Mouse (Mus musculus): Measurements from ENCODE around the gene Ezr. TPM values are rescaled to one million over a fixed set of nuclear protein-coding genes. Genes with fewer than 3 reads are reported as not detected.
A peak's percentile ranks its signal among the peaks of the same experiment; 100 is the strongest.
"Not testable (repeated sequence)": the region's sequence is repeated elsewhere in the genome, so short reads cannot be mapped to it uniquely, and the experiment has no call there.

Gene Ezr
- total RNA-seq, 1 experiment from 2014 or later = 130 TPM

DNA sequence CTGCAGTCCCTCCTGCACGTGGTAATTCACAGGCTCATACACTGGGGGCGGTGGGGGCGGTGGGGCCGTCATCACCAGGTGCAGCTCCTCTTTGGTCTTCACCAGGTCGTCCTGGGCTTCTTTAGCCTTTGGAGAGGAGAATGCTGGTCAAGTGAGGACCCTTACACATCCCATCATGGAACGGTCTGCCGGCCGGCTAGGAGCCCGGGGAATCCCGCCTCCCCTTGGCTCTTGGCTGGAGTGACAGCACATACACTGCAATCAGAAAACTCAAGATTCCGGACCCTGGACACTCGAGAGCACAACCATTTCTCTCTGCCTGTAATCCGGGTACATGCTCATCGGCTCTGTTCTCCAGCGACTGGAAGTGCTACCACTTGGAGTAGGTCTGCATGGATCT is 42.8 kb downstream of the Ezr start:
- no peak for ATAC-seq (replicated peaks in 1 of 2; ENCODE audit: insufficient read depth in 1 of 2, low FRiP score in 2 of 2, low TSS enrichment in 1 of 2, low read depth in 1 of 2, poor library complexity in 2 of 2, severe bottlenecking in 2 of 2)

DNA sequence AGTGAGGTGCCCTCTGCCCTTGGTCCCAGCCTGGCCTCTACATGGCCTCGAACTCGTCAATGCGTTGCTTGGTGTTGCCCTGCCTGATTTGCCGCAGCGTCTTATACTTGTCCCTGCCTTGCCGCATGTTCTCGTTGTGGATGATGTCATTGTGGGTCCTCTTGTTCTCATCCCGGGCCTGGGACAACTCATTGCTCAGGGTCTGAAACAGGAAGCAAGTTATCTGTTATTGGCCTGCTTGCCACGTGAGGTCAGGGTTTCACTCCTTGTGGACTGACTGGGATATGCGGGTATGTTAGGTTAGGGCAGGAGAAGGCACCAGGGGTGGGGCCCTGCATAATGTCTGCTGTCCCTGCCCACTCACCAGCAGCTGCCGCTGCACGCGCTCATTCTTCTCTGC is 43.3 kb downstream of the Ezr start:
- no peak for ATAC-seq (replicated peaks in 1 of 2; ENCODE audit: insufficient read depth in 1 of 2, low FRiP score in 2 of 2, low TSS enrichment in 1 of 2, low read depth in 1 of 2, poor library complexity in 2 of 2, severe bottlenecking in 2 of 2)

DNA sequence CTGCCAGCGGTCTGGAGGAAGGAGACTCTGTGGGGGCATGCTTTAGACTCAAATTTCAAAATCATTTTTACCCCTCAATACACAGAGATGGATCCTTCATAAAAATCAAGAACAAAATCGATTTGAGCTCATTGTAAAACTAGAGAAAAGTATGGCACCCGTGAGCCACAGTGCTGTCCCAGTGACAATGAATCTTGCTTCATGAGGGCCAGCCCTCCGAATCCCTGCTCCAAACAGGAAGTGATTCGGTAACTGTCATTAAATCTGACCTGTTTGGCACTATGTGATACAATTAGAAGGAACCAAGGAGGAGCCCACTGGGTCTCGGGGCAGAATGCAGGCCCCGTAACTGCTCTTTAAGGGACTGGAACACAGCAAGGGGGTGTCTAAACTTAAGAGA is 43.7 kb downstream of the Ezr start:
- ATAC-seq (replicated peaks in 1 of 2; ENCODE audit: insufficient read depth in 1 of 2, low FRiP score in 2 of 2, low TSS enrichment in 1 of 2, low read depth in 1 of 2, poor library complexity in 2 of 2, severe bottlenecking in 2 of 2) = no peak

DNA sequence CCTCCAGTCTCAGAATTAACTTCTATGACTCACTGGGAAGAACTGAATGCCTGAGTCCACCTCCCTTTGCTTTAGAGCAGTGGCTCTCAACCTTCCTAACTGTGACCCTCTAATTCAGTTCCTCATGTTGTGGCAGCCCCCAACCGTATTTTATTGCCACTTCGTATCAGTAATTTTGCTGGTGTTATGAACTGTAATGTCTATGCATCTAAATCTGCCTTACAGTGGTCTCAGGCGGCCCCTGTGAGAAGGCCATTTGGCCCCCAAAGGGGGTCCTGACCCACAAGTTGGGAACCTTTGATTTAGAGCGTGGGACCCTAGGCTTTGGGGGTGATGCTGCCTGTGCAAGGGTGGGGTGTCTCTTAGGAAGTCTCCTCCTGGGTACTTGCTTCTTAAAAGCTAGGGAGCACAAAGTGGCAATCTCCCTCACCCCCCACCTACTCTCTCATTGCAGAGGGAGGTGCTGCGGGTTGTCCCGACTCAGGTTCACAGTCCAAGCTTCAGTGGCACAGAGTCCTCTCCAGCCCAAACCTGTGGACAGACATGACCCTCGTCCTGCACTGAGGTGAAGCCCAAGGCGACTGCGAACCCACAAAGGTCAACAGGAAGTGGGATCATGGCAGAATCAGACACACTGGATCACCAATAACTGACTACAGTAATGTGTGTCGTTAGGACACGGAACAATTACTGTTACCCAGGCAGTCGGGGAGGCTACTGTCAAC is 45.1 kb downstream of the Ezr start:
- no peak for ATAC-seq (replicated peaks in 1 of 2; ENCODE audit: insufficient read depth in 1 of 2, low FRiP score in 2 of 2, low TSS enrichment in 1 of 2, low read depth in 1 of 2, poor library complexity in 2 of 2, severe bottlenecking in 2 of 2)

DNA sequence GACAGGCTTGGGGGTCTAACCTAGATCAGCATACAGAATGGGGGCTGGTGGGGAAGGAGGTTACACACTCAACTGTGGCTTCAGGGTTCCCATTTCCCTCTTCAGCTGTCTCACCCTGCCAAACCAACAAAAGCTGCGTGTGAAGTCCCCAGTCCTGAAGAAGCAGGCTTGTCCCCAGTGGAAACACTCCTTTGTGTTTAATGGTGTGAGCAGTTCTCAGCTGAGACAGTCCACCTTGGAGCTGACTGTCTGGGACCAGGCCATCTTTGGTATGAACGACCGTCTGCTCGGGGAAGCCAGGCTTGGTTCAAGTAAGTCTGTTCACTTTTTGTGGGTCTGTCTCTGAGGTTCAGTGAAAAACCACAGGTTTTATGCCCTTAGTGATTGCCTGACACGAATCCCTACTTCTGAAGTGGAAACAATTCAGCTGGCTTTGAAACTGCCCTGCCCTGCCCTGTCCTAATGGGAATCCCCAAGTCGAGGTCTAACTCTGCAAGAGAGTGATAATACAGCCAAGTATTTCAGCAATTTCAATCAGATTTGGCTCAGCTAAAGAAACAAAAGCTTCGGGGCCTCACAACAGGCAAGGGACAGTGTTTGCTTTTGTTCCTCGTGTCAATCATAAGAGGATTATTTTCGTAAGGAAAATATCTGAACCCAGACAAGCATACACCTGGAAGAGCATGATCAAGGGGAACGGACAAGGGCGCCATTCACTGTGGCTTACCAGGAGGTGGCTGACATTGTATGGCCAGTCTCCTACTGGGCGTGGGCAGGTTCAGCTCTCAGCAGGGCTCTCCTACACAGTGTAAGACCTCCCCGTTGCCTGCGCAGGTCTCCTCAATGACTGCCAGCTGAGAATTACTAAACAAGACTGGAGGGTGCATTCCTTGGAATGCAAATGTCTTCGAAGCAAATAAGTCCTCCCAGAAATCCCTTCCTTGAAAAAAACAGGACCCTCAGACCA is 46.0 kb downstream of the Ezr start:
- ATAC-seq (replicated peaks in 1 of 2; ENCODE audit: insufficient read depth in 1 of 2, low FRiP score in 2 of 2, low TSS enrichment in 1 of 2, low read depth in 1 of 2, poor library complexity in 2 of 2, severe bottlenecking in 2 of 2) = no peak

DNA sequence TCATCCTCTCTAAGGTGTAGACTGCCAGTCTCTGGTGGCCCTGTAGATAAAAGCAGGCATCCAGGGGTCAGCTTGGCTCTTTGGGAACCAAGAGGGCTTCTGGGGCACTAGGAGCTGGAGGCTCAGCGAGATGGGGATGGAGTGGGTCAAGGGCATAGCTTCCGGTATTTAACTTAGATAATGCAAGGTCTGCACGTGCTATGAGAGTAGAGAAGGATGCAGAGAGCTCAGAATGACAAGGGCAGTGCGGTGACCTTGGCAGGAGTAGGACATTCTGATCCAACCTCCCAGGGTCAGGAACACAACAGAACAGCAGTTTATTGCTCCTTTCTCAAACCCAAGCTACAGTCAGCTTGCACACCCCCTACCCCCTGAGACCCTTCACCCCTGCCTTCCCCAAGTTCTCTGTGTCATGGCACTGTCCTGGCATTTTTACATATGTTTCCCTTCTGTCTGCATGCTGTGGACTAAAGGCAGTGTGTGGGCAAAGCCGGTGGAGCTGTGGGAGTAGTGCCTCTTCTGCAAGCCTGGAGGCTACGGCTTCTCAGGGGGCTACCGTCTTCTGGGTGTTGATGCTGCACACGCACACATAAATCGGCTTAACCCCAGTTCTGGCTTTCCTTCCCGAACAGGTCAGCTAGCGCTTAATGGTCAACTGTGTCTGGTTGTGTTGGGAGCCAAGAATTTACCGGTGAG is 47.7 kb downstream of the Ezr start:
- no peak for ATAC-seq (replicated peaks in 1 of 2; ENCODE audit: insufficient read depth in 1 of 2, low FRiP score in 2 of 2, low TSS enrichment in 1 of 2, low read depth in 1 of 2, poor library complexity in 2 of 2, severe bottlenecking in 2 of 2)

DNA sequence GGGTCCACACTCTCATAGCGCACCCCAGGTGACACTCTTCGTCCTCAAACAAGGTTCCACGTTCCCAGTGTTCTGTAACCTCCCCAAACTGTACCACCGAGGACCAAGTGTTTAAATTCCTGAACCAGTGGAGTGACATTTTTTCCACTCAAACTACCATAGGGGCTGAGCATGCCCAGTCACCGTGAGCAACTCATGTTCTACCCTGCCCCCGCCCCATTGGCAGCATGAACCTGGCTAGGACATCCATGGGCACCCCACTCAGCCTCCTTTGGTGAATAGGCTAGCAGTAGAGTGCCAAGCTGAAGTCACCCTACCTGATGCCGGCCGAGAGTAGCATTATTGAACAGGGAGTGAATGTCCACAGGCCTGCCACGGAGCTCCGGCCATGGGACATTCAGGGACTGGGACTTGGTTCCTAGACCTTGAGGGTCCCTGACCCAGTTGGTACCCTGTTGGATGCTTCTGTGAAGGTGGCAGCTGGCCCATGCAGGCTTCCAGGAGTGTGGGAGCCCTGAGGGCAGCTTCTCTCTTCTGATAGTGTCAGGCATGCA is 49.2 kb downstream of the Ezr start:
- ATAC-seq (replicated peaks in 1 of 2; ENCODE audit: insufficient read depth in 1 of 2, low FRiP score in 2 of 2, low TSS enrichment in 1 of 2, low read depth in 1 of 2, poor library complexity in 2 of 2, severe bottlenecking in 2 of 2) = no peak

DNA sequence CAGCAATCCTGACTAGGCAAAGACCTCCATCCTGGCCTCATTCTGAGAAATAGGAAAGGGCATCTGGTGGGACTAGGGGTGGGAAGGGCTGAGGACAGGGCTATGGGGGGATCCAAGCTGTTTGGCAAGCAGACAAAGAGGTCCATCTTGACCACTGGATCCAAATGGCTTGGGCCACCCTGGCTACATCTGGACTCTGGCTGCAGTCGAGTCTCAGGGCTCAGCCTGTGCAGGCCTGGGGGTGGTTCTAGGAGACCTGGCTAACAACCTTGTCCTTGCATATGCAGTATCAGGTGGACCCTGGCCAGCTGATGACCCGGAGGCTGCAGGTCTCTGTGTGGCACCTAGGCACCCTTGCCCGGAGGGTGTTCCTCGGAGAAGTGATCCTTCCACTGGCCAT is 49.9 kb downstream of the Ezr start:
- ATAC-seq (replicated peaks in 1 of 2; ENCODE audit: insufficient read depth in 1 of 2, low FRiP score in 2 of 2, low TSS enrichment in 1 of 2, low read depth in 1 of 2, poor library complexity in 2 of 2, severe bottlenecking in 2 of 2) = no peak

DNA sequence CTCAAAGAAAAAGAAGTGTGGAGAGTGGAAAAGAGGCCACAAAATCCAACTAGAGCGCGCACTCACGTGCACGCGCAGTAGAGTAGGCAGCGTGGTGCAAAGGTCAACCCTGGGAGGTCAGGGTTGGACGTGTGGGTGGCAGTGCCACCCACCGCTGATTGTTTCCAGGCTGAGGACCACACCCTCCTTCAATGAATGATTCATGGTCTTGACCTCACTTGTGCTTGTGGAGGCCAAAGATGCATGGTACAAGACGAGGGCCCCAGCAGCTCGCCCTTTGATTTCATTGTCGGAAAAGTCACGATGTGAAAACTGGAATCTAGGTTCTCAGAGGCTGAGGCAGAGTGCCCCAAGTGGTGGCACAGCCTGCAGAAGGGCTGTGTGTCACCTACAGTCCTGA is 51.0 kb downstream of the Ezr start:
- no peak for ATAC-seq (replicated peaks in 1 of 2; ENCODE audit: insufficient read depth in 1 of 2, low FRiP score in 2 of 2, low TSS enrichment in 1 of 2, low read depth in 1 of 2, poor library complexity in 2 of 2, severe bottlenecking in 2 of 2)

DNA sequence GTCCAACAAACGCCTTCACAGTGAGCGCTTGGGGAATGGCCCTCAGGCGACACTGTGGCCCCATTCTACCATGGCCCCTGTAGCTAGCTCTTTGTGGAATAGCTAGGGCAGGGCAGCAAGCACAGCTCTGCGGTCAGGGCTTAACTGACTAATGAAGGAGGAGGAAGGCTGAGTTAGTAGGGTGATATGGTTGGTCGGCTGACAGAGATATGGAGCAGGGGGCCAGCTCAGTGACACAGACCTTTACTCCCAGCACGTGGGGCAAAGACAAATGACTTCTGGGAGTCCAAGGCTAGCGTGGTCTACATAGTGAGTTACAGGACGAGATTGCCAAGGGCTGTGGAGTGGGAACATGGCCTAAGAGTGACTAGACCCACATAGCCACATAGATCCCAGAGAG is 51.5 kb downstream of the Ezr start:
- ATAC-seq (replicated peaks in 1 of 2; ENCODE audit: insufficient read depth in 1 of 2, low FRiP score in 2 of 2, low TSS enrichment in 1 of 2, low read depth in 1 of 2, poor library complexity in 2 of 2, severe bottlenecking in 2 of 2) = no peak

DNA sequence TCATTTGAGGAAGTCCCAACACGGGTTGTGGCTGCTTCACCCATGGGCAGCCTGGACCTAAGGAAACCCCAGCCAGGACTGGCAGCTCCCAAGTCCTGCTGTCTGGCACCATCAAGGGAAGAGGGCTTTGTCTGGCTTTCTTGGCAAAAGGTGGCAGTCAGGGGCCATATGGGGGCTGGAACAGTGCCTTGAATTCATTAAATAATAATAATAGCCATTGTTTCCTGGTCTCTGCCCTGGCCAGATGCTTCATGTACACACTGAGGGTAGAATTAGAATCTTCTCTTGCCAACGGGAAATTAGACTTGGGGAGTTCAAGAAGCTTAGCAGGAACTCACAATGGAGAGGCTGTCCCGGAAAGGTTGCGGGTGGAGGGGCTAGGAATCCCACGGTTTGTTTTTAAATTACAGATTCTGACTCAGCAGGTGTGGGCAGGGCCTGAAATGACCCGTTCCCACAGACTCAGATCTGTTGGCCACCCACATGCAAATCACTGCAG is 53.3 kb downstream of the Ezr start:
- peak in 1 of 2 experiments; percentile 32; a peak in 1 of 4 replicates for ATAC-seq (replicated peaks in 1 of 2; ENCODE audit: insufficient read depth in 1 of 2, low FRiP score in 2 of 2, low TSS enrichment in 1 of 2, low read depth in 1 of 2, poor library complexity in 2 of 2, severe bottlenecking in 2 of 2)

DNA sequence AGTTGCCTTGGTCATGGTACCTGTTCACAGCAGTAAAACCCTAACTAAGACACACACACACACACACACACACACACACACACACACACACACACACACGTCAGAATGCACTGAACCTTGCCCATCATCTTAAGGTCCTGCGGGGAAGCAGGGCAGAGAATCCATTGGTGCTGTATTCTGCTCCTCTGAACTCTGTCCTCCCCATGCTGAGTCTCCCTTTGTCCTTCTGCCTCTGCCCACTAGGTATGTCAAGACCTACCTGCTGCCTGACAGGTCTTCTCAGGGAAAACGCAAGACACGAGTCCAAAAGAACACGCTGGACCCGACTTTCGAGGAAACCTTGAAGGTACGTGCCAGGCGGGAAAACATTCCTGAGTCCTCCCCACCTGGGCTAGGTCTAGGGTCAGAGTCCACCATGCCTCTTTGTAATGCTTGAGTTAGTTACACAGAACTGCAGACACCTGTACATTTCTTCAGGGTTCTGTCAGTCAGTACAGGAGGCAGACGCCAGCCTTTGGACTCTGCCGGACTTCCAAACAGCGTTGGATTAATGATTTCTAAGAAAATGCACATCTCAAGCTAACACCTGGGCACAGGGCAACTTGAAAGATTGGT is 54.5 kb downstream of the Ezr start:
- no peak for ATAC-seq (replicated peaks in 1 of 2; ENCODE audit: insufficient read depth in 1 of 2, low FRiP score in 2 of 2, low TSS enrichment in 1 of 2, low read depth in 1 of 2, poor library complexity in 2 of 2, severe bottlenecking in 2 of 2)

DNA sequence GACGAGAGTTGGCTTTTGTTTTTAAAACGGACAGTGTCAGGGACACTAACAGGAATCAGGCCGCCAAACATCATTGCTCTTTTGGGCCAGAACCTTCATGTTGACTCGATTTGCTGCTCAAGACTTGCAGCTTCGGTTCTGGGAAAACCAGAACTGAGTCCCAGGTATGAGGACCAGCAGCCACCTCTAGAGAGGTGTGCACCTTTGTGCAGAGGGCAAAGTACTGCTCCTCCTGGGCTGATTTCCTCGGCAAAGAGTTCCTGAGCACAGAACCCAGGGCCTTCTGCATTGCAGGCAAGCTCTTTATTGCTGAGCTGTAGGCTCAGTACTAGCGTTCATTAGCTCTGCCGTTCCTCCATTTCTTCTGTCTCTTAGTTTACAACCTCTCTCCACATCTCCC is 68.6 kb downstream of the Ezr start:
- ATAC-seq (replicated peaks in 1 of 2; ENCODE audit: insufficient read depth in 1 of 2, low FRiP score in 2 of 2, low TSS enrichment in 1 of 2, low read depth in 1 of 2, poor library complexity in 2 of 2, severe bottlenecking in 2 of 2) = not testable (repeated sequence)

DNA sequence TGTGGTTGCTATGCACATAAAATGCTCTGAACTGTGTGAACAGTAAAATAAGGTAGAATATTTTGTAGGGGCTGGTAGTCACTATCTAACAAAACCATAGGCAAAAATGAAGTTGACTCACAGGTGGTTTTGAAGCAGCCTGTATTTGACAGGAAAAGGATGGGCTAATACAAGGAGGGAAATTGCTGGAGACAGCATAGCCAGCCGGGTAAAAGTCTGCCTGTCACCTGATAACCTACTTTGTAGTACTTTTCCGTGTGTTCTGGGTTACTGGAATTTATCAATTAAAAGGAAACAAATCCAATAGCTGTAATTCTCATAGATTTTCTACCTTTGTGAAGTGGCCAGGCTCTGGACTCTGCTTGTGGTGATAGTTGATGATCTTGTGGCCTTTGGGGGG is 69.1 kb downstream of the Ezr start:
- ATAC-seq (replicated peaks in 1 of 2; ENCODE audit: insufficient read depth in 1 of 2, low FRiP score in 2 of 2, low TSS enrichment in 1 of 2, low read depth in 1 of 2, poor library complexity in 2 of 2, severe bottlenecking in 2 of 2) = not testable (repeated sequence)

DNA sequence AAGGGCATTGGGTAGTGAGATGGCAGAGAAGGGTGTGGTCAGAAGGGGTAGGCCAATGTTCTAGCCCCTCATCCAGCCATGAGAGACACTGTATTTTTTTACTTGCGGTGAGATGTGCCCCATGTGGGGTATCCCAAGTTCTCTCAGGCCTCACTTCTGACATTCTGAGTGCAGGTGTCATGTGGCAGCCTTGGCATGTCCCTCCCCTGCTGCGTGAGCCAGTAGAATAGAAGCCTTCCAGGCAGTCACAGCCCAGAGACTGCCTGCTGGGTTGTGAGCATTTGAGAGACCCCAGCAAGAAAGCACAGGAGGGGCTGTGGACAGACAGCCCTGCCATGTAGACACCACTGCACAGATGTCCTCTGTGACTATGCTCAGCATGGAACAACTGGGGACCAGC is 74.4 kb downstream of the Ezr start:
- not testable (repeated sequence) for ATAC-seq (replicated peaks in 1 of 2; ENCODE audit: insufficient read depth in 1 of 2, low FRiP score in 2 of 2, low TSS enrichment in 1 of 2, low read depth in 1 of 2, poor library complexity in 2 of 2, severe bottlenecking in 2 of 2)

DNA sequence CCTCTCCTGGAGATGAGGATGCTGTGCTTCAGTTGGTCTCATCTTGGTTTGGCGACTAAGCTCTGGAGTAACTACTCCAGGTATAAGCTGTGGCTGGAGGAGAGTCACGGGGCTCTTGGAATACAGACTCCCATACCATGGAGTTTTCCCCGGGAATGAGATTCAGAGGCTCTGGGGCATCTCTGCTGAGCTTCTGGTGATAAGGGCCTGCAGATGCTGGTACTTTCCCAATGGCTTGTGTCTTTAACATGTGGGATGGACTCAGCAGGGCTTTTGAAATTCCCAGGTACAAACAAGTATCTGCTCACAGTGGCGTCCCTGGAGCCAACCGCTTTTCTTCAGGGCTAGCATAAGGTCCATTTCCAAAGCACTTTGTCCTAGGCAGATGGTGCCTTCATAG is 75.2 kb downstream of the Ezr start:
- ATAC-seq (replicated peaks in 1 of 2; ENCODE audit: insufficient read depth in 1 of 2, low FRiP score in 2 of 2, low TSS enrichment in 1 of 2, low read depth in 1 of 2, poor library complexity in 2 of 2, severe bottlenecking in 2 of 2) = not testable (repeated sequence)

DNA sequence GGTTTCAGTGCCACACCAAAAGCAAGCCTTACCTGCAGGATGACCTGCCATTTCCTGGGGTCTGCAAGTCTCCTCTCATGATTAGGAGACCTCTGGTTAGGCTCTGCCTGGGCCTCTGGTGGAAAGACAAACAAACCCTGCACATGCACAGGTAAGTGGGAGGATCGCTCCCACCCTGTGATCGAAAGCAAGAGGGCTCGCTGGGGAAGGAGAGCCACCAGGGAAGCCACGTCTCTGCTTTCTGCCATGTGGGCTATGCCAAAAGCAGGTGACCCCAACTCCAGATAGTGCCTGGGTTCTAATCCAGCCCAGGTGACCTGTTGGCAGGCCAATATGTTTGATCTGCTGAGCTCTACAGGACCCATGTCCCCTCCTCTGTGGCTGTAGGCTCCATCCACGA is 76.1 kb downstream of the Ezr start:
- not testable (repeated sequence) for ATAC-seq (replicated peaks in 1 of 2; ENCODE audit: insufficient read depth in 1 of 2, low FRiP score in 2 of 2, low TSS enrichment in 1 of 2, low read depth in 1 of 2, poor library complexity in 2 of 2, severe bottlenecking in 2 of 2)

All from hematopoietic stem cell, adult 5-6 weeks (primary cell).